Mouse (Mus musculus) liver, embryonic 13.5 days (tissue): ENCODE measurements at regions not wholly inside any gene's neighbourhood (a gene's known extent, or its start where the extent isn't known, plus 50 kb on each side); places are given as distances from the start of the nearest gene placed in this dataset.

ENCODE experiments used
- ATAC-seq: fragments of 200-750 bp; cut with Nextera tagmentation; 2 replicates; pipeline ENCODE4 v1.8.0; 2017; ENCODE audit warnings: low read depth, mild to moderate bottlenecking, moderate number of reproducible peaks, moderate library complexity
- DNase-seq: peaks from one replicate; pipeline ENCODE4 v3.0.0; 2022
- H3K27ac ChIP-seq: fragments of 300-500 bp; sonication (generic); 2 replicates; pipeline ENCODE4 v1.5.1; 2015; ENCODE audit warnings: moderate library complexity, mild to moderate bottlenecking, inconsistent platforms
- H3K27me3 ChIP-seq: fragments of 300-500 bp; sonication (generic); 2 replicates; pipeline ENCODE4 v1.6.1; 2015; ENCODE audit warnings: mild to moderate bottlenecking, inconsistent platforms
- H3K36me3 ChIP-seq: fragments of 300-500 bp; sonication (generic); 2 replicates; pipeline ENCODE4 v1.6.1; 2015; ENCODE audit warnings: mild to moderate bottlenecking, inconsistent platforms
- H3K4me1 ChIP-seq: fragments of 300-500 bp; sonication (generic); replicated peaks from 2 replicates; pipeline ENCODE4 v1.6.1; 2015; ENCODE audit warnings: inconsistent platforms
- H3K4me2 ChIP-seq: fragments of 300-500 bp; sonication (generic); 2 replicates; pipeline ENCODE4 v1.6.1; 2015; ENCODE audit warnings: inconsistent platforms, mild to moderate bottlenecking, moderate library complexity
- H3K4me3 ChIP-seq: fragments of 300-500 bp; sonication (generic); replicated peaks from 2 replicates; pipeline ENCODE4 v1.5.1; 2015; ENCODE audit warnings: mild to moderate bottlenecking, inconsistent platforms
- H3K9ac ChIP-seq: fragments of 300-500 bp; sonication (generic); 2 replicates; pipeline ENCODE4 v1.6.1; 2015; ENCODE audit warnings: mild to moderate bottlenecking, inconsistent platforms
- H3K9me3 ChIP-seq: fragments of 300-500 bp; sonication (generic); replicated peaks from 2 replicates; pipeline ENCODE4 v1.6.1; 2016; ENCODE audit warnings: inconsistent platforms
- WGBS: fragments of 180-500 bp; shearing (Covaris S2); methylation state at CpG from one replicate; pipeline ENCODE4 v1.1.7; 2015; ENCODE audit not compliant: insufficient replicate concordance; 5-methylcytosine and 5-hydroxymethylcytosine counted together

- DNase-seq (no peak), ATAC-seq (no peak)
- Histone ChIP-seq H3K27me3 (no peaks in the 10 kb centered on the region), H3K4me2 (no peak overlapping the region), H3K9ac (no peak overlapping the region), H3K36me3 (no peaks in the 10 kb centered on the region), H3K4me1 (no peaks in the 10 kb centered on the region), H3K4me3 (no peak overlapping the region), H3K9me3 (no peaks in the 10 kb centered on the region), H3K27ac (no peak overlapping the region)
- WGBS, result 14% methylated on average over 5 of the region's 5 CpGs
These were observed 54.2 kb upstream of the Rfpl4b start for GRCm38 (mm10) chr10:38875667-38876245.

- H3K9ac ChIP-seq, result no peak overlapping the region
- whole genome bisulfite sequencing, result 69% methylated on average over 7 of the region's 7 CpGs
- H3K27me3 ChIP-seq, result no peaks in the 10 kb centered on the region
- no peak overlapping the region for H3K4me3 ChIP-seq
- no peaks in the 10 kb centered on the region for H3K9me3 ChIP-seq
- no peak overlapping the region for H3K4me2 ChIP-seq
- no peaks in the 10 kb centered on the region for H3K36me3 ChIP-seq
- ATAC-seq (no peak), DNase-seq (no peak)
- H3K4me1 ChIP-seq, result no peaks in the 10 kb centered on the region
- no peak overlapping the region for H3K27ac ChIP-seq
These were observed 57.7 kb upstream of the Rfpl4b start for GRCm38 (mm10) chr10:38879271-38879670.

- Histone ChIP-seq H3K4me1 (no peaks in the 10 kb centered on the region), H3K4me2 (no peak overlapping the region), H3K36me3 (no peaks in the 10 kb centered on the region), H3K9ac (no peak overlapping the region), H3K27ac (no peak overlapping the region), H3K9me3 (no peaks in the 10 kb centered on the region), H3K4me3 (no peak overlapping the region), H3K27me3 (no peaks in the 10 kb centered on the region)
- 9% methylated on average over 7 of the region's 7 CpGs for WGBS
- DNase-seq, result no peak
- ATAC-seq, result no peak
These were observed 59.1 kb upstream of the Rfpl4b start for GRCm38 (mm10) chr10:38880642-38881187.

- Histone ChIP-seq H3K36me3 (no peaks in the 10 kb centered on the region), H3K4me2 (no peak overlapping the region), H3K27me3 (no peaks in the 10 kb centered on the region), H3K27ac (no peak overlapping the region), H3K4me1 (no peaks in the 10 kb centered on the region), H3K4me3 (no peak overlapping the region), H3K9ac (no peak overlapping the region), H3K9me3 (no peaks in the 10 kb centered on the region)
- WGBS, result 77% methylated on average over 6 of the region's 6 CpGs
- ATAC-seq, result no peak
- no peak for DNase-seq
These were observed 60.6 kb upstream of the Rfpl4b start for GRCm38 (mm10) chr10:38882154-38882553.

- 49% methylated on average over 2 of the region's 2 CpGs for WGBS
These were observed 62.4 kb upstream of the Rfpl4b start for GRCm38 (mm10) chr10:38883816-38884599.

DNA sequence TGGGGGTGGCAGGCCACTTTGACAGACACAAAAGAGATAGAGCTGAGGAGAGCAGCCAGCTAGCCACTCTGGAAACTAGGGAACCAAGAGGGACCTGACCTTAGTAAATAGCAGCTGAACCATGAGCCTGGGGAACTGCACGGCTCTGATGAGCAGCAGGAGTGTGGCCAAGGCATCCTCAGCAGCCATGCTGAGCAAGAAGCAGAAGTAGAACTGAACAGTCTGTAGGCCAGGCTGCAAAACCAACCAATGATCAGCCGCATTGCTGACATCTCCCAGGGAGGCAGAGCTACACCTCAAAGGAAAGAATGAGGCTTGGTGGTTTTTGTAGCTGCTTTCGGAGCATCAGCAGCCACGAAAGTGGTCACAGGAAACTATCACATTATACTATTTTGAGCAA is 63.1 kb upstream of the Rfpl4b start:
- no peak overlapping the region for H3K9ac ChIP-seq

More at GRCm38 (mm10) chr10:38883816-38884599, 62.4 kb upstream of the Rfpl4b start:
- H3K27me3 ChIP-seq, result no peaks in the 10 kb centered on the region
- ATAC-seq (no peak), DNase-seq (no peak)
- no peak overlapping the region for H3K4me2 ChIP-seq
- H3K9me3 ChIP-seq, result no peaks in the 10 kb centered on the region
- H3K27ac ChIP-seq, result no peak overlapping the region
- no peak overlapping the region for H3K9ac ChIP-seq
- H3K4me1 ChIP-seq, result no peaks in the 10 kb centered on the region
- no peaks in the 10 kb centered on the region for H3K36me3 ChIP-seq
- no peak overlapping the region for H3K4me3 ChIP-seq

DNA sequence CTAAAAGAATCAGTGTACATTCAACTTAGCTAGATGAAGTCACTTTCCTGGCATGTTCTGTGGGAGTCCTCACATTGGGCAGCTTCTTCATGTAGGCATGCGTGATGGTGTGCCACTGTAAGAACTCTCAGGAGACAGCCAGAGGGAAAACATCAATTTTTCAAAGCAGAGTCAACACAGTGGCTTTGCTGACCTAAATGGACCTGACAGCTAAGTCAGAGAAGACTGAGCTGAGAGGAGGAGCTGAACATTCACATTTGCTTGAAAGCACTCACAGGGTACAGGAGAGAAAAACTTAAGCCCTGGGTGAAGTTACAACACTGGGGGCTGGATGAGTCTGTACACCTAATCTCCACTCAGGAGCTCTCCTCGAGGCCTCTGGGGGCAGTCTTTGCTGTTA is 64.9 kb upstream of the Rfpl4b start:
- no peaks in the 10 kb centered on the region for H3K27me3 ChIP-seq
- no peak overlapping the region for H3K4me3 ChIP-seq
- H3K9me3 ChIP-seq, result no peaks in the 10 kb centered on the region
- no peak overlapping the region for H3K9ac ChIP-seq
- H3K27ac ChIP-seq, result no peak overlapping the region
- H3K4me1 ChIP-seq, result no peaks in the 10 kb centered on the region
- no peak for DNase-seq
- WGBS, result 40% methylated on average over 2 of the region's 2 CpGs
- H3K36me3 ChIP-seq, result no peaks in the 10 kb centered on the region
- no peak overlapping the region for H3K4me2 ChIP-seq
- ATAC-seq, result no peak

More for the DNA sequence above, 63.1 kb upstream of the Rfpl4b start:
- no peak for ATAC-seq
- H3K27ac ChIP-seq, result no peak overlapping the region
- H3K9me3 ChIP-seq, result no peaks in the 10 kb centered on the region
- no peaks in the 10 kb centered on the region for H3K4me1 ChIP-seq
- no peaks in the 10 kb centered on the region for H3K27me3 ChIP-seq
- H3K4me3 ChIP-seq, result no peak overlapping the region
- H3K36me3 ChIP-seq, result no peaks in the 10 kb centered on the region
- DNase-seq, result peak; percentile 1
- H3K4me2 ChIP-seq, result no peak overlapping the region
- 26% methylated on average over 4 of the region's 4 CpGs for WGBS

GRCm38 (mm10) chr10:38887896-38888295 is 66.3 kb upstream of the Rfpl4b start:
- WGBS, result 70% methylated on average over 9 of the region's 9 CpGs
- Histone ChIP-seq H3K27me3 (no peaks in the 10 kb centered on the region), H3K9ac (no peak overlapping the region), H3K9me3 (no peaks in the 10 kb centered on the region), H3K36me3 (no peaks in the 10 kb centered on the region), H3K4me1 (no peaks in the 10 kb centered on the region), H3K4me3 (no peak overlapping the region), H3K27ac (no peak overlapping the region), H3K4me2 (no peak overlapping the region)
- ATAC-seq, result no peak
- no peak for DNase-seq

- DNase-seq, result no peak
- Histone ChIP-seq H3K27ac (no peak overlapping the region), H3K4me1 (no peaks in the 10 kb centered on the region), H3K4me3 (no peak overlapping the region), H3K4me2 (no peak overlapping the region), H3K27me3 (no peaks in the 10 kb centered on the region), H3K9ac (no peak overlapping the region), H3K9me3 (no peaks in the 10 kb centered on the region), H3K36me3 (no peaks in the 10 kb centered on the region)
- no peak for ATAC-seq
- 62% methylated on average over 1 of the region's 1 CpGs for WGBS
These were observed 70.6 kb upstream of the Lama4 start for GRCm38 (mm10) chr10:38894706-38895105.

DNA sequence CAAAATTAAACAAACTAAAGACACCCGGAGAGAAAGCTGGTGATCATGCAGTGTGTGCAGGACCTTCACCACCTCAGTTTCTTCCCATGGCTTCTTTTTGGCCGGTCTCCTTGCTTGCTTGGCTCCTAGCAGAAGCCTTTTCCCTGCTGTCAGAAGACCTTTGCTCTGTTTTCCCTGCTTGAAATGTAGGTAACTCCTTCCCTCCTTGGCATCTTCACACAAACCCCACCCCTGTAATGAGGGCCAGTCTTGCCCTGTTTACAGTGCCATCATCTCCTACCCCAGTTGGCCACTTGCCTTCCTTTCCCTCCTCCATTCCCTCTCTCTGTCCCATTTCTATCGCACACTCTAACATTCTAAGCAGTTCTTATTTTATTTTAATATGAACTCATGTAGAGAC is 69.7 kb upstream of the Lama4 start:
- no peak overlapping the region for H3K4me3 ChIP-seq
- H3K27ac ChIP-seq, result no peak overlapping the region
- WGBS, result 66% methylated on average over 3 of the region's 3 CpGs
- DNase-seq (no peak), ATAC-seq (no peak)
- no peak overlapping the region for H3K4me2 ChIP-seq
- no peaks in the 10 kb centered on the region for H3K4me1 ChIP-seq
- no peaks in the 10 kb centered on the region for H3K36me3 ChIP-seq
- no peaks in the 10 kb centered on the region for H3K27me3 ChIP-seq
- H3K9ac ChIP-seq, result no peak overlapping the region
- no peaks in the 10 kb centered on the region for H3K9me3 ChIP-seq

DNA sequence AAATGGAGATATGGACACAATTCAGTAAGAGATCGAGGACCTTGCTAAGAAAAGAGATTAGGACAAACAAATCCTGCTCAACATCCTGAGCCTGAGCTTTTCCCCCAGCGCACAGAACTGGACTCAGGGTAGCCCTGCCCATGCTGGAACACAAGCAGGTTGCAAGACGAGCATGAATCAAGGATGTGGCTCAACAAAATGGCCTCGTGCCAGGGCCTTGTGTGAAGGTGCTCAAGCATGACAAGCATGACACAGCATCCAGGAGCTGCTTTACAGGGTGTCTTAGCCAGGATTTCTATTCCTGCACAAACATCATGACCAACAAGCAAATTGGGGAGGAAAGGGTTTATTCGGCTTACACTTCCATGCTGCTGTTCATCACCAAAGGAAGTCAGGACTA is 67.7 kb upstream of the Lama4 start:
- Histone ChIP-seq H3K4me1 (no peaks in the 10 kb centered on the region), H3K9me3 (no peaks in the 10 kb centered on the region), H3K4me3 (no peak overlapping the region), H3K4me2 (no peak overlapping the region), H3K36me3 (no peaks in the 10 kb centered on the region), H3K27me3 (no peaks in the 10 kb centered on the region), H3K27ac (no peak overlapping the region), H3K9ac (no peak overlapping the region)
- ATAC-seq (no peak), DNase-seq (no peak)
- 55% methylated on average over 5 of the region's 5 CpGs for WGBS

- no peaks in the 10 kb centered on the region for H3K9me3 ChIP-seq
- no peak overlapping the region for H3K27ac ChIP-seq
- H3K27me3 ChIP-seq, result no peaks in the 10 kb centered on the region
- no peak for ATAC-seq
- H3K36me3 ChIP-seq, result no peaks in the 10 kb centered on the region
- no peak overlapping the region for H3K9ac ChIP-seq
- H3K4me1 ChIP-seq, result no peaks in the 10 kb centered on the region
- no peak overlapping the region for H3K4me2 ChIP-seq
- 39% methylated on average over 3 of the region's 3 CpGs for whole genome bisulfite sequencing
- DNase-seq, result no peak
- no peak overlapping the region for H3K4me3 ChIP-seq
These were observed 59.2 kb upstream of the Lama4 start for GRCm38 (mm10) chr10:38906121-38906520.
